Comparison of ENCODE assay signal across 17 mouse cellular contexts in the genomic region with DNA sequence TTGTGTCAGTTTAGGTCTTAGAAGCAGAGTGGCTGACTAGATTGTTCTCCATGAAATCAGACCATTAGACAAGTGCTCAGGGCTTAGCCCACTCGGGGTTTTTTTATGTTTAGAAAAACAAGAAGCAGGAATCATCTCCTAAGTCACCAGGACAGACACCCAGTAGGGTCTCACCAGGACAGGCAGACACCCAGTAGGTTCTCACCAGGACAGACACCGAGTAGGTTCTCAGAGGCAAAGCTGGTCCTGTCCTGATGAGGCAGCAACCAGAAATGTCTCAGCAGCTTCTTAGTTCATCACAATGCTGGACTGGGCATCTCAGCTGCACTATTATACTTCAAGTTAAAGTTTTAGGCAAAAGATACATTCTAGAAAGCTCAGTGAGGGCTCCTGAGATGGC. TPM values are rescaled to one million over a fixed set of nuclear protein-coding genes. Genes with fewer than 3 reads are reported as not detected.
"Had no signal": no experiment of that assay in that cellular context is flagged by ENCODE, and none has a peak within 500 bp of the region (broad histone marks: within the 10 kb centered on the region; RNA-seq: fewer than 3 reads in every experiment).

No protein-coding gene starts in this region.

- H3K27me3 ChIP-seq: limb, embryonic 15.5 days; liver, embryonic 12.5 days; midbrain, embryonic 15.5 days had no signal

- H3K36me3 ChIP-seq: limb, embryonic 15.5 days; liver, embryonic 12.5 days; midbrain, embryonic 15.5 days had no signal

- H3K4me3 ChIP-seq: limb, embryonic 15.5 days; liver, embryonic 12.5 days; midbrain, embryonic 15.5 days had no signal

- ATAC-seq: midbrain, embryonic 15.5 days had no signal

- H3K27ac ChIP-seq: limb, embryonic 15.5 days; liver, embryonic 12.5 days; midbrain, embryonic 15.5 days; stomach, postnatal 0 days had no signal

- H3K9ac ChIP-seq: limb, embryonic 15.5 days; liver, embryonic 12.5 days; lung, embryonic 14.5 days; midbrain, embryonic 15.5 days had no signal

- H3K9me3 ChIP-seq: limb, embryonic 15.5 days; liver, embryonic 12.5 days; midbrain, embryonic 15.5 days had no signal

- DNase-seq: layer of hippocampus, adult 9-11 months; layer of hippocampus, postnatal 36 days; lung, embryonic 14.5 days; lung, postnatal 10 days; right cerebral cortex, adult 18-20 months; right cerebral cortex, postnatal 25 days; thymus, adult 2 months; thymus, postnatal 25 days had no signal

- H3K4me1 ChIP-seq: limb, embryonic 15.5 days; midbrain, embryonic 15.5 days had no signal

- H3K4me2 ChIP-seq: limb, embryonic 15.5 days; lung, embryonic 14.5 days; midbrain, embryonic 11.5 days; midbrain, embryonic 15.5 days had no signal

RNA-seq across cellular contexts. Expression of a gene that starts 46.0 kb away (rescaled TPM):
- polyA plus RNA-seq: kidney, embryonic 16.5 days; midbrain, embryonic 11.5 days had no signal

RNA-seq across cellular contexts. Expression of a gene that starts 46.0 kb away (rescaled TPM):
- total RNA-seq: layer of hippocampus, postnatal 36 days; left cerebral cortex, adult 8-10 months had no signal
- polyA plus RNA-seq: kidney, embryonic 16.5 days; liver, embryonic 16.5 days; midbrain, embryonic 11.5 days; midbrain, embryonic 15.5 days; neural tube, embryonic 14.5 days had no signal
